Mouse (Mus musculus): ENCODE data around the gene Spata31d1d.

GRCm38 (mm10) chr13:59695781-59696180, 35.8 kb downstream of the Spata31d1d start:
- TF ChIP-seq CTCF (IDR thresholded peaks at IDR 0.05; ENCODE audit: low read depth) (no peak), EP300 (IDR thresholded peaks at IDR 0.05; ENCODE audit: low read depth) (no peak)
